ENCODE assay signal across 12 mouse cellular contexts in genomic region chr1:37628749-37629148, GRCm38 (mm10).
DNase-seq lines count a peak whose midpoint lies in the region.
"Had no signal": no experiment of that assay in that cellular context is flagged by ENCODE, and none has a peak within 500 bp of the region (broad histone marks: within the 10 kb centered on the region; RNA-seq: fewer than 3 reads in every experiment).

No protein-coding gene starts in this region.

- DNase-seq in layer of hippocampus, adult 11-12 months (ENCODE audit: low spot score), result peak; percentile 47
- DNase-seq in layer of hippocampus, postnatal 10 days (ENCODE audit: low spot score in 2 of 2), result no peak
- peak; percentile 56 for DNase-seq in cerebellum, adult 11 months
- peak; percentile 83 for DNase-seq in cerebellum, adult 9-11 months
- DNase-seq in right cerebral cortex, postnatal 25 days, result peak; percentile 62
- no peak for DNase-seq in heart, adult 8-10 months (ENCODE audit: low spot score)
- DNase-seq in ovary, adult 18-20 months (ENCODE audit: low spot score), result no peak
- DNase-seq: adrenal gland, adult 2 months; heart, adult 11 months; heart, postnatal 36 days; kidney, adult 18-20 months; lung, adult 2 months had no signal

Comparison
In these comparisons a context has a peak if more than half of its experiments do, and no peak if none do; other contexts are left out.
1. DNase-seq: peak in layer of hippocampus, adult 11-12 months (single experiment), cerebellum, adult 11 months (single experiment), cerebellum, adult 9-11 months (single experiment) and right cerebral cortex, postnatal 25 days (single experiment); none in layer of hippocampus, postnatal 10 days (0 of 2), heart, adult 8-10 months (single experiment) and ovary, adult 18-20 months (single experiment).